Mouse (Mus musculus): ENCODE results near the gene Gm10260.

DNA sequence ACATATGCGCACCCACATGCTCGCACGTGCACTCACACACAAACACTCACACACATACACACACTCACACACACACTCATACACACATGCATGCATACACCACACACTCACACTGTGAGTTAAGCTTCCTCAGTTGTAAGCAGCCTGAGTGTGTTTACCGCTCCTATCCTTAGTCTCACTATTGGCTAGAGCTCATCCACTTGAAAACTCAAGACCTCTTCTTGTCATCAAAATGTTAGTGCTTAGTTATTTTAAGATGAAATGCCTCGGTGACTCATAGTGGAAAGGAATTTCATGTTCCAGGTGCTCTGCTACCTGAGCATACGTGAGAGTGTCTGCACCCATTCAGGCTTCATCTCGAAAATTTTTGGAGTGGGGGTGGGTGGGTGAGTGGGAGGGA is 21.2 kb upstream of the Gm10260 start:
- TF ChIP-seq CTCF (IDR thresholded peaks at IDR 0.05; ENCODE audit: low read depth) (no peak), EP300 (optimal IDR thresholded peaks at IDR 0.05) (no peak)
